Mouse (Mus musculus): Measurements from ENCODE around the gene Exoc6b. TPM values are rescaled to one million over a fixed set of nuclear protein-coding genes. Genes with fewer than 3 reads are reported as not detected.

The Exoc6b gene
- total and polyA plus RNA-seq, 3 experiments: 6.2 to 20.8 (median 15.6) TPM

- no peak overlapping the region for H3K27ac ChIP-seq
Observed at GRCm38 (mm10) chr6:84845665-84846064, 223.6 kb downstream of the Exoc6b start.

GRCm38 (mm10) chr6:84841138-84841537 lies 228.2 kb downstream of the Exoc6b start:
- TF ChIP-seq CTCF (IDR thresholded peaks at IDR 0.05): no peak
- no peak for TF ChIP-seq POLR2A (IDR thresholded peaks at IDR 0.05; ENCODE audit: insufficient read depth, low read depth, low read length)
- TF ChIP-seq EP300 (IDR thresholded peaks at IDR 0.05; ENCODE audit: insufficient read depth, low read depth, low read length): no peak
- intact Hi-C loops (cut with DNase I): no loop called here
- no peak overlapping the region for H3K9ac ChIP-seq (ENCODE audit: low read depth, low read length)
- H3K27ac ChIP-seq: no peak overlapping the region
- no peaks in the 10 kb centered on the region for H3K27me3 ChIP-seq (ENCODE audit: control insufficient read depth, insufficient read depth, low read length)
- no peaks in the 10 kb centered on the region for H3K4me1 ChIP-seq (ENCODE audit: control insufficient read depth, insufficient read depth, low read length)
- DNase-seq: no peak
- no peak overlapping the region for H3K4me3 ChIP-seq
- H3K36me3 ChIP-seq (ENCODE audit: control insufficient read depth, insufficient read depth, low read length): no peaks in the 10 kb centered on the region
- no peaks in the 10 kb centered on the region for H3K79me2 ChIP-seq (replicated peaks; ENCODE audit: control insufficient read depth, insufficient read depth, low read length)

More at GRCm38 (mm10) chr6:84845665-84846064, 223.6 kb downstream of the Exoc6b start:
- Histone ChIP-seq H3K4me3 (no peak overlapping the region), H3K9ac (ENCODE audit: low read depth, low read length) (no peak overlapping the region), H3K79me2 (replicated peaks; ENCODE audit: control insufficient read depth, insufficient read depth, low read length) (no peaks in the 10 kb centered on the region), H3K27me3 (ENCODE audit: control insufficient read depth, insufficient read depth, low read length) (no peaks in the 10 kb centered on the region), H3K4me1 (ENCODE audit: control insufficient read depth, insufficient read depth, low read length) (no peaks in the 10 kb centered on the region), H3K36me3 (ENCODE audit: control insufficient read depth, insufficient read depth, low read length) (no peaks in the 10 kb centered on the region)
- intact Hi-C loops (cut with DNase I): no loop called here
- WGBS: 58% methylated on average over 7 of the region's 7 CpGs
- TF ChIP-seq EP300 (IDR thresholded peaks at IDR 0.05; ENCODE audit: insufficient read depth, low read depth, low read length) (no peak), POLR2A (IDR thresholded peaks at IDR 0.05; ENCODE audit: insufficient read depth, low read depth, low read length) (no peak)
- DNase-seq: no peak

GRCm38 (mm10) chr6:84807546-84807945 lies 261.8 kb downstream of the Exoc6b start:
- no peaks in the 10 kb centered on the region for H3K27me3 ChIP-seq (ENCODE audit: control insufficient read depth, insufficient read depth, low read length)
- 90% methylated on average over 7 of the region's 7 CpGs for WGBS
- intact Hi-C loops (cut with DNase I): no loop called here
- no peak overlapping the region for H3K9ac ChIP-seq (ENCODE audit: low read depth, low read length)
- H3K79me2 ChIP-seq (replicated peaks; ENCODE audit: control insufficient read depth, insufficient read depth, low read length): no peaks in the 10 kb centered on the region
- H3K27ac ChIP-seq: no peak overlapping the region
- no peak for DNase-seq
- no peaks in the 10 kb centered on the region for H3K36me3 ChIP-seq (ENCODE audit: control insufficient read depth, insufficient read depth, low read length)
- no peaks in the 10 kb centered on the region for H3K4me1 ChIP-seq (ENCODE audit: control insufficient read depth, insufficient read depth, low read length)
- no peak for TF ChIP-seq POLR2A (IDR thresholded peaks at IDR 0.05; ENCODE audit: insufficient read depth, low read depth, low read length)
- no peak for TF ChIP-seq CTCF (IDR thresholded peaks at IDR 0.05)
- no peak for TF ChIP-seq EP300 (IDR thresholded peaks at IDR 0.05; ENCODE audit: insufficient read depth, low read depth, low read length)
- no peak overlapping the region for H3K4me3 ChIP-seq

- H3K27ac ChIP-seq: no peak overlapping the region
- H3K79me2 ChIP-seq (replicated peaks; ENCODE audit: control insufficient read depth, insufficient read depth, low read length): no peaks in the 10 kb centered on the region
- no peak for DNase-seq
- H3K36me3 ChIP-seq (ENCODE audit: control insufficient read depth, insufficient read depth, low read length): no peaks in the 10 kb centered on the region
- intact Hi-C loops (cut with DNase I): no loop called here
- H3K9ac ChIP-seq (ENCODE audit: low read depth, low read length): no peak overlapping the region
- H3K27me3 ChIP-seq (ENCODE audit: control insufficient read depth, insufficient read depth, low read length): no peaks in the 10 kb centered on the region
- WGBS: 65% methylated on average over 2 of the region's 2 CpGs
- TF ChIP-seq CTCF (IDR thresholded peaks at IDR 0.05) (no peak), POLR2A (IDR thresholded peaks at IDR 0.05; ENCODE audit: insufficient read depth, low read depth, low read length) (no peak), EP300 (IDR thresholded peaks at IDR 0.05; ENCODE audit: insufficient read depth, low read depth, low read length) (no peak)
- H3K4me3 ChIP-seq: no peak overlapping the region
- H3K4me1 ChIP-seq (ENCODE audit: control insufficient read depth, insufficient read depth, low read length): no peaks in the 10 kb centered on the region
Observed at GRCm38 (mm10) chr6:84806132-84806730, 263.1 kb downstream of the Exoc6b start.

- Histone ChIP-seq H3K36me3 (ENCODE audit: control insufficient read depth, insufficient read depth, low read length) (no peaks in the 10 kb centered on the region), H3K27ac (no peak overlapping the region), H3K27me3 (ENCODE audit: control insufficient read depth, insufficient read depth, low read length) (no peaks in the 10 kb centered on the region), H3K4me3 (no peak overlapping the region), H3K79me2 (replicated peaks; ENCODE audit: control insufficient read depth, insufficient read depth, low read length) (no peaks in the 10 kb centered on the region), H3K4me1 (ENCODE audit: control insufficient read depth, insufficient read depth, low read length) (no peaks in the 10 kb centered on the region; the same call in 1 of the 2 replicates), H3K9ac (ENCODE audit: low read depth, low read length) (no peak overlapping the region)
- intact Hi-C loops (cut with DNase I): no loop called here
- no peak for TF ChIP-seq EP300 (IDR thresholded peaks at IDR 0.05; ENCODE audit: insufficient read depth, low read depth, low read length)
- no peak for DNase-seq
- 93% methylated on average over 3 of the region's 3 CpGs for WGBS
Observed at GRCm38 (mm10) chr6:84798736-84799135, 270.6 kb downstream of the Exoc6b start.

GRCm38 (mm10) chr6:84783994-84784393 lies 285.3 kb downstream of the Exoc6b start:
- no peak overlapping the region for H3K9ac ChIP-seq (ENCODE audit: low read depth, low read length)
- TF ChIP-seq POLR2A (IDR thresholded peaks at IDR 0.05; ENCODE audit: insufficient read depth, low read depth, low read length): no peak
- no peak for TF ChIP-seq CTCF (IDR thresholded peaks at IDR 0.05)
- no peak for TF ChIP-seq EP300 (IDR thresholded peaks at IDR 0.05; ENCODE audit: insufficient read depth, low read depth, low read length)
- H3K4me3 ChIP-seq: no peak overlapping the region
- no peak for DNase-seq
- H3K4me1 ChIP-seq (ENCODE audit: control insufficient read depth, insufficient read depth, low read length): no peaks in the 10 kb centered on the region
- intact Hi-C loops (cut with DNase I): no loop called here
- 91% methylated on average over 2 of the region's 2 CpGs for whole genome bisulfite sequencing
- H3K27ac ChIP-seq: no peak overlapping the region
- H3K27me3 ChIP-seq (ENCODE audit: control insufficient read depth, insufficient read depth, low read length): no peaks in the 10 kb centered on the region
- H3K36me3 ChIP-seq (ENCODE audit: control insufficient read depth, insufficient read depth, low read length): no peaks in the 10 kb centered on the region
- H3K79me2 ChIP-seq (replicated peaks; ENCODE audit: control insufficient read depth, insufficient read depth, low read length): no peaks in the 10 kb centered on the region

All from heart, adult 2 months (tissue).